Mouse (Mus musculus) kidney, postnatal 36 days (tissue): ENCODE measurements at regions not wholly inside any gene's neighbourhood (a gene's known extent, or its start where the extent isn't known, plus 50 kb on each side); places are given as distances from the start of the nearest gene placed in this dataset.

ENCODE experiments used
- DNase-seq, 2 experiments: peaks; one replicate each; pipeline ENCODE4 v3.0.0; 2021 to 2022; ENCODE audit warnings: mixed read lengths in 2 of 2

- DNase-seq = no peak
These were observed 434.9 kb upstream of the Btbd3 start for GRCm38 (mm10) chr2:137821344-137821916.

- DNase-seq = no peak
These were observed 441.4 kb upstream of the Btbd3 start for GRCm38 (mm10) chr2:137814945-137815344.

- no peak for DNase-seq
These were observed 447.7 kb upstream of the Btbd3 start for GRCm38 (mm10) chr2:137808401-137809230.

GRCm38 (mm10) chr2:137807594-137808295 lies 448.6 kb upstream of the Btbd3 start:
- no peak for DNase-seq

- DNase-seq = no peak
These were observed 461.5 kb upstream of the Btbd3 start for GRCm38 (mm10) chr2:137794841-137795240.

- no peak for DNase-seq
These were observed 472.3 kb upstream of the Btbd3 start for GRCm38 (mm10) chr2:137784091-137784490.

GRCm38 (mm10) chr2:137777430-137777829 lies 478.9 kb upstream of the Btbd3 start:
- no peak for DNase-seq

- DNase-seq = no peak
These were observed 491.6 kb upstream of the Btbd3 start for GRCm38 (mm10) chr2:137764785-137765184.

- DNase-seq = no peak
These were observed 496.9 kb upstream of the Btbd3 start for GRCm38 (mm10) chr2:137759455-137759854.

GRCm38 (mm10) chr2:137758389-137758788 lies 498.0 kb upstream of the Btbd3 start:
- no peak for DNase-seq

- DNase-seq = no peak
These were observed 498.8 kb upstream of the Btbd3 start for GRCm38 (mm10) chr2:137757231-137758212.

GRCm38 (mm10) chr2:137756220-137756619 lies 500.1 kb upstream of the Btbd3 start:
- no peak for DNase-seq

GRCm38 (mm10) chr2:137754481-137754880 lies 501.9 kb upstream of the Btbd3 start:
- DNase-seq = no peak

GRCm38 (mm10) chr2:137732410-137732809 lies 524.0 kb upstream of the Btbd3 start:
- peak; percentile 34 to 40 for DNase-seq

- DNase-seq = no peak
These were observed 525.9 kb upstream of the Btbd3 start for GRCm38 (mm10) chr2:137730472-137730931.

GRCm38 (mm10) chr2:137729871-137730270 lies 526.5 kb upstream of the Btbd3 start:
- no peak for DNase-seq

GRCm38 (mm10) chr2:137729207-137729606 lies 527.2 kb upstream of the Btbd3 start:
- DNase-seq = peak; percentile 5 to 14

GRCm38 (mm10) chr2:137723651-137724050 lies 532.7 kb upstream of the Btbd3 start:
- DNase-seq = no peak

GRCm38 (mm10) chr2:137721767-137722424 lies 534.5 kb upstream of the Btbd3 start:
- no peak for DNase-seq

GRCm38 (mm10) chr2:137715891-137716290 lies 540.5 kb upstream of the Btbd3 start:
- peak; percentile 10 to 25 for DNase-seq

GRCm38 (mm10) chr2:137706528-137706988 lies 549.8 kb upstream of the Btbd3 start:
- DNase-seq = no peak
